Mouse (Mus musculus): ENCODE results near the gene Azi2.

DNA sequence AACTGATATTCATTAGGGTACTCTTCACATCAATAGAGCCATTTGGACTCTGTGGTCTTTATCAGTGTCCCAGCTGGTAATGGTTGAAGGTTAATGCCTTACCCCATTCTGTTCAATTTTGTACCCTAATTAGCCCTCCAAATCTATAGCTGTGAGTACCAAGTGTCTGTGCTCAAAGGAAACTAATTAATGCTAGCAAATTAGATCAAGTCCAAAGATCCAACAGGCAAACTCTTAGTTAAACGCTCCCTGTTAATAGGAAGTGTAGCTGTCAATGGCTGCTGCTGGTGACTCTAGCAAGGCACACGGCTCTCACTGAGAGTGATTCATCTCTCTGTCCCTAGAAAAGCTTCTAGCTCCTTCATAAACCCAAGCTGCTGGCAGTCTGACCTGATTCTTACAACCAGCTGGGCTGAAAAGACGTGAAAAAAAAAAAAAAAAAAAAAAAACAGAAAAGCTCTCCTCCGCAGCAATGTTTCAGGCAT is 68.3 kb downstream of the Azi2 start:
- no peak for TF ChIP-seq CTCF (IDR thresholded peaks at IDR 0.05; ENCODE audit: control insufficient read depth, insufficient read depth, insufficient replicate concordance, low read depth, low read length)
- TF ChIP-seq POLR2A (IDR thresholded peaks at IDR 0.05; ENCODE audit: control insufficient read depth, low read depth, low read length) = no peak

Data from testis, adult 2 months (tissue).